ENCODE assay signal across 8 mouse cellular contexts in the genomic region with DNA sequence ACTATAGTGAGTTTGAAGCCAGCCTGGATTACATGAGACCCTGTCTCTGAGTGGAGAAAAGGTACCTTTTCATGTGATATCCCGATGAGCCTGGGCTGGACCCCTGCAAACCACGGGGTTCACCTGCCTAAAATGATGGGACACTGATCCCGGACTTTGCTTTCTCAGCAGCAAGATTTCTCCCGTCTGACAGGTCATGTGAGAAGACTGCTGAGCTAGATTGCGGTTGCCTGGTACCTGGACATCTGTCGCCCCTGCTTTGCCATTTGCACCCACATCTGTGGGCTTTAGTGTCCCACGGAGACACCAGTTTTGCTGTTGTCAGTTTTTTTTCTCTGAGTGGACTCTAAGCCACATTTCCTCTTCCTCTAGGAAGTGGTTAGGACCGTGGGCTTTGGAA. TPM values are rescaled to one million over a fixed set of nuclear protein-coding genes. Genes with fewer than 3 reads are reported as not detected.
DNase-seq lines count a peak whose midpoint lies in the region; ATAC-seq lines count a peak whose summit lies in the region.

No protein-coding gene starts in this region.

- peaks cover 6% of the 10 kb centered on the region; the same call in 1 of the 2 replicates for H3K36me3 ChIP-seq in embryonic facial prominence, embryonic 14.5 days (ENCODE audit: control insufficient read depth, insufficient read depth, low read length)
- peaks cover 9% of the 10 kb centered on the region for H3K36me3 ChIP-seq in kidney, embryonic 15.5 days
- H3K36me3 ChIP-seq in midbrain, embryonic 16.5 days (ENCODE audit: control insufficient read depth, insufficient read depth, low read length): 0 out of 2 replicates have a peak, but pooled peaks cover 2% of the 10 kb centered on the region

- H3K4me2 ChIP-seq in embryonic facial prominence, embryonic 14.5 days (ENCODE audit: low read depth, low read length): peak overlapping the region; percentile 95
- H3K4me2 ChIP-seq in kidney, embryonic 15.5 days: peak overlapping the region; percentile 87
- peak overlapping the region; percentile 79 for H3K4me2 ChIP-seq in midbrain, embryonic 16.5 days (ENCODE audit: low read length)

- no peak for ATAC-seq in embryonic facial prominence, embryonic 14.5 days (ENCODE audit: low read depth)
- no peak for ATAC-seq in kidney, embryonic 15.5 days (replicated peaks; ENCODE audit: low FRiP score)
- ATAC-seq in midbrain, embryonic 16.5 days: no peak

- 0 out of 2 replicates have a peak overlapping the region, but pooled peaks have one; percentile 74 for H3K9ac ChIP-seq in embryonic facial prominence, embryonic 14.5 days (ENCODE audit: low read depth, low read length)
- 0 out of 2 replicates have a peak overlapping the region, but pooled peaks have one; percentile 75 for H3K9ac ChIP-seq in kidney, embryonic 15.5 days
- H3K9ac ChIP-seq in midbrain, embryonic 16.5 days (ENCODE audit: low read depth, low read length): peak overlapping the region; percentile 88

- no peaks in the 10 kb centered on the region for H3K27me3 ChIP-seq in embryonic facial prominence, embryonic 14.5 days (replicated peaks; ENCODE audit: control insufficient read depth, insufficient read depth, low read length)
- H3K27me3 ChIP-seq in kidney, embryonic 15.5 days: no peaks in the 10 kb centered on the region
- no peaks in the 10 kb centered on the region for H3K27me3 ChIP-seq in midbrain, embryonic 16.5 days (ENCODE audit: control insufficient read depth, insufficient read depth, low read depth, low read length)

- peaks cover 10% of the 10 kb centered on the region for H3K4me1 ChIP-seq in embryonic facial prominence, embryonic 14.5 days (ENCODE audit: control insufficient read depth, insufficient read depth, low read length)
- H3K4me1 ChIP-seq in kidney, embryonic 15.5 days: peaks cover 31% of the 10 kb centered on the region
- peaks cover 19% of the 10 kb centered on the region for H3K4me1 ChIP-seq in midbrain, embryonic 16.5 days (ENCODE audit: control insufficient read depth, insufficient read depth, low read length)

- peak overlapping the region; percentile 89 for H3K4me3 ChIP-seq in embryonic facial prominence, embryonic 14.5 days (ENCODE audit: low read depth, low read length)
- H3K4me3 ChIP-seq in kidney, embryonic 15.5 days (replicated peaks): peak overlapping the region; percentile 73; the same call in 1 of the 2 replicates
- peak overlapping the region; percentile 81 for H3K4me3 ChIP-seq in midbrain, embryonic 16.5 days (ENCODE audit: low read depth, low read length)

- WGBS in embryonic facial prominence, embryonic 14.5 days: 78% methylated on average over 8 of the region's 8 CpGs
- WGBS in kidney, embryonic 15.5 days: 75% methylated on average over 8 of the region's 8 CpGs
- 81% methylated on average over 8 of the region's 8 CpGs for WGBS in midbrain, embryonic 16.5 days

- DNase-seq in kidney, adult 11 months: peak; percentile 29
- DNase-seq in kidney, adult 18-20 months: no peak
- no peak for DNase-seq in embryonic facial prominence, embryonic 14.5 days (ENCODE audit: low spot score)
- no peak for DNase-seq in thymus, adult 18-20 months
- no peak for DNase-seq in cerebellum, adult 8-10 months
- DNase-seq in yolk sac, embryonic 10.5 days (ENCODE audit: low spot score): no peak

- H3K27ac ChIP-seq in embryonic facial prominence, embryonic 14.5 days (replicated peaks; ENCODE audit: low read depth, low read length): no peak overlapping the region
- no peak overlapping the region for H3K27ac ChIP-seq in kidney, embryonic 15.5 days
- H3K27ac ChIP-seq in midbrain, embryonic 16.5 days (ENCODE audit: low read length): no peak overlapping the region

- H3K9me3 ChIP-seq in embryonic facial prominence, embryonic 14.5 days (ENCODE audit: control insufficient read depth, low read length): no peaks in the 10 kb centered on the region
- no peaks in the 10 kb centered on the region for H3K9me3 ChIP-seq in kidney, embryonic 15.5 days (replicated peaks)
- H3K9me3 ChIP-seq in midbrain, embryonic 16.5 days (replicated peaks; ENCODE audit: control insufficient read depth, low read length, poor library complexity, severe bottlenecking): no peaks in the 10 kb centered on the region

RNA-seq across cellular contexts. Expression of a gene that starts 1.5 kb away (rescaled TPM):
- 16.4 and 18.2 TPM in 2 replicates for polyA plus RNA-seq in embryonic facial prominence, embryonic 14.5 days (2014; fragmentation: Nextera tagmentation; extraction: Ambion mirVana)
- polyA plus RNA-seq in kidney, embryonic 15.5 days (2015; fragmentation: Nextera tagmentation; extraction: Ambion mirVana): 21.3 and 24.7 TPM in 2 replicates
- polyA plus RNA-seq in midbrain, embryonic 16.5 days (2015; fragmentation: Nextera tagmentation; extraction: Ambion mirVana): 41.0 and 43.0 TPM in 2 replicates

RNA-seq across cellular contexts. Expression of a gene that starts 9.3 kb away (rescaled TPM):
- 138 and 141 TPM in 2 replicates for polyA plus RNA-seq in embryonic facial prominence, embryonic 14.5 days (2014; fragmentation: Nextera tagmentation; extraction: Ambion mirVana)
- 93.6 and 98.5 TPM in 2 replicates for polyA plus RNA-seq in kidney, embryonic 15.5 days (2015; fragmentation: Nextera tagmentation; extraction: Ambion mirVana)
- 121 and 139 TPM in 2 replicates for polyA plus RNA-seq in midbrain, embryonic 16.5 days (2015; fragmentation: Nextera tagmentation; extraction: Ambion mirVana)
